Mouse (Mus musculus): ENCODE data around the gene Fam3c. TPM values are rescaled to one million over a fixed set of nuclear protein-coding genes. Genes with fewer than 3 reads are reported as not detected.

Gene Fam3c
- polyA plus RNA-seq, 1 experiment from 2014 or later: 65.0 TPM

- no peaks in the 10 kb centered on the region for H3K9me3 ChIP-seq (replicated peaks; ENCODE audit: low read length)
- H3K36me3 ChIP-seq (ENCODE audit: insufficient read depth, low read length): no peaks in the 10 kb centered on the region
- H3K9ac ChIP-seq (ENCODE audit: low read depth, low read length): no peak overlapping the region
- no peak overlapping the region for H3K4me3 ChIP-seq (replicated peaks; ENCODE audit: low read depth, low read length)
- H3K27me3 ChIP-seq (ENCODE audit: insufficient read depth, low read length): no peaks in the 10 kb centered on the region
- DNase-seq (ENCODE audit: low spot score): no peak
- H3K4me1 ChIP-seq (replicated peaks; ENCODE audit: insufficient read depth, low read length): peaks cover 7% of the 10 kb centered on the region
- H3K27ac ChIP-seq: no peak overlapping the region
- WGBS: 83% methylated on average over 3 of the region's 3 CpGs
- no peak for ATAC-seq (replicated peaks; ENCODE audit: low FRiP score, low read depth)
- H3K4me2 ChIP-seq (ENCODE audit: low read length): no peak overlapping the region
- TF ChIP-seq CTCF (IDR thresholded peaks at IDR 0.05; ENCODE audit: low read depth): no peak
Measured at GRCm38 (mm10) chr6:22343292-22343691, 12.8 kb downstream of the Fam3c start.

GRCm38 (mm10) chr6:22340779-22341178 lies 15.3 kb downstream of the Fam3c start:
- TF ChIP-seq CTCF (IDR thresholded peaks at IDR 0.05; ENCODE audit: low read depth): no peak
- DNase-seq (ENCODE audit: low spot score): no peak
- Histone ChIP-seq H3K9me3 (replicated peaks; ENCODE audit: low read length) (no peaks in the 10 kb centered on the region), H3K4me1 (replicated peaks; ENCODE audit: insufficient read depth, low read length) (no peaks in the 10 kb centered on the region; the same call in 1 of the 2 replicates), H3K4me2 (ENCODE audit: low read length) (no peak overlapping the region), H3K9ac (ENCODE audit: low read depth, low read length) (no peak overlapping the region), H3K27me3 (ENCODE audit: insufficient read depth, low read length) (no peaks in the 10 kb centered on the region), H3K4me3 (replicated peaks; ENCODE audit: low read depth, low read length) (no peak overlapping the region), H3K27ac (no peak overlapping the region), H3K36me3 (ENCODE audit: insufficient read depth, low read length) (no peaks in the 10 kb centered on the region)
- WGBS: 95% methylated on average over 14 of the region's 14 CpGs
- no peak for ATAC-seq (replicated peaks; ENCODE audit: low FRiP score, low read depth)

DNA sequence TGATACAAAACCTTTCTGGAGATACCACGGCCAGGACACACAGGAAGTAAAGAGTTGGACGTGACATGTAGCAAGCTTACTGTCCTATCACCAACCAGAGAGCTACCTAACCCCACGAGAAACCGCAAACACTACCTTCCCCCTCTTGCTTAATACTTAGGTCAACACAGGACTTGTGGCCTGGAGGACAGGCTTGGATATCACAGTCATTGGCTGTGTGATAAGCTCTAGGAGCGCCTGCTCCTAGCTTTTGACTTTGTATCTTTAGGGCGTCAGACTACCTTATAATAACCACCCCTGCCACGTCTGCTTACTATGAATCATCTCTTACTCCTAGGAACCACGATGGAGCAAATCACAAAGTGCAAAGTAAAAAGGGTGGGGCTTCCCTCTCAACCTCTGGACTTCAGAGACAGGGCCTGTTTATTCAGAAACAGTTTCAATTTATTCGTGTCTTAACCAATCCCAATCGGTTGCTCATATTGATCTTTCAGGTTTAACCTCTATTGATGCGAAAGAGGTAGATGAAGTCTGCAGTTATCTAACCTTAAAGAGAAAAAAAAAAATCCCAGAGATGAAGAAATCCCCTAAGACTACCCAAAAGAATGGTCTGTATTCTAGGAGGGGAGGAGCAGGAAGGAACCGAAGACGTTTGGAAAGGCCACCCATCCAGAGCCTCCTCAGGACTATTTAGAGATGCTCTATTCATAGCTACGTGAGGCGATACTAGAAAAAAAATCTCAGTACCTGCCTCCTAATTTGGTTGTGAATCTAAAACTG lies 16.1 kb downstream of the Fam3c start:
- H3K4me1 ChIP-seq (replicated peaks; ENCODE audit: insufficient read depth, low read length): no peaks in the 10 kb centered on the region; the same call in 1 of the 2 replicates
- H3K27ac ChIP-seq: no peak overlapping the region
- no peak for DNase-seq (ENCODE audit: low spot score)
- no peak for ATAC-seq (replicated peaks; ENCODE audit: low FRiP score, low read depth)
- H3K36me3 ChIP-seq (ENCODE audit: insufficient read depth, low read length): 0 out of 2 replicates have a peak, but pooled peaks cover 2% of the 10 kb centered on the region
- 93% methylated on average over 15 of the region's 15 CpGs for WGBS
- no peak overlapping the region for H3K9ac ChIP-seq (ENCODE audit: low read depth, low read length)
- H3K9me3 ChIP-seq (replicated peaks; ENCODE audit: low read length): no peaks in the 10 kb centered on the region
- no peaks in the 10 kb centered on the region for H3K27me3 ChIP-seq (ENCODE audit: insufficient read depth, low read length)
- no peak overlapping the region for H3K4me3 ChIP-seq (replicated peaks; ENCODE audit: low read depth, low read length)
- no peak overlapping the region for H3K4me2 ChIP-seq (ENCODE audit: low read length)
- TF ChIP-seq CTCF (IDR thresholded peaks at IDR 0.05; ENCODE audit: low read depth): no peak

- Histone ChIP-seq H3K27me3 (ENCODE audit: insufficient read depth, low read length) (no peaks in the 10 kb centered on the region), H3K9me3 (replicated peaks; ENCODE audit: low read length) (no peaks in the 10 kb centered on the region), H3K36me3 (ENCODE audit: insufficient read depth, low read length) (0 out of 2 replicates have a peak, but pooled peaks cover 3% of the 10 kb centered on the region), H3K4me1 (replicated peaks; ENCODE audit: insufficient read depth, low read length) (peaks cover 4% of the 10 kb centered on the region; the same call in 1 of the 2 replicates), H3K4me2 (ENCODE audit: low read length) (no peak overlapping the region), H3K9ac (ENCODE audit: low read depth, low read length) (no peak overlapping the region), H3K4me3 (replicated peaks; ENCODE audit: low read depth, low read length) (no peak overlapping the region), H3K27ac (no peak overlapping the region)
- DNase-seq (ENCODE audit: low spot score) (no peak), ATAC-seq (replicated peaks; ENCODE audit: low FRiP score, low read depth) (no peak)
- TF ChIP-seq CTCF (IDR thresholded peaks at IDR 0.05; ENCODE audit: low read depth): no peak
- 93% methylated on average over 2 of the region's 2 CpGs for WGBS
Measured at GRCm38 (mm10) chr6:22332548-22332947, 23.5 kb downstream of the Fam3c start.

DNA sequence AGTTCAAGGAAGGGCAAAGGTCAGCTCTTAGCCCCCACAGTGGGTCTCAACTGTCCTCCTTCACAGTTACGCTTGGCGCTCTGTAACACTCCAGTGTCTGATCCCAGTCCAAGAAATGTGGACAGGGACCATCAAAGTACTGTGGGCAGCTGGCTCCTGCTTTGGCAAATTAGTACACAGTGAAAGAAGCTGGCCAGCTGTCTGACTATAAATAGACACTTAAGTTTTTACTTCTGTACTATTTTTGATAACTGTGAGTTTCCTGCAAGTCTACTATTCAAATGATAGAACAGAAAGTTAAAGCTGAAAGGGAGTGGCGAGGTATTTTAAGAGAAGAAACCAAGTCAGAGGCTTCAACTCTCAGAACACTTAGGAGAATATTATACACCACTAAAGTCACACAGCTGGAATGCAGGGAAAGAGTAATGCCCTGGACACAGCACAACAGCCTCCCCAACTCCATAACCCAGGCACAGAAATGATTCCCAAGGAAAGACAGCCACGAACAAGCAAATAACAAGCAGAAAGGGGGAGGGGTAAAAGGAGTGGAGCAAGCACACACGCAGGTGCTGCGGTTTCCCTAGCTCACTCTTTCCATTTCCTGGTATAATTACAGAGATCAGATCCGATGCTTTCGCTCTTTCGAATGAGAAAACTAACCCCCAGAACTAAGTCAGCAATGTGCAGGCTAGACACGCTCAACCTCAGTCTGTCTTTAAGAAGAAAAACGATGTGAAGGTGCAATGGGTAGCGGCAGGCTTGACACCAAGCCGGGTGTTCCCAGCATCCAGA lies 25.7 kb downstream of the Fam3c start:
- no peak for TF ChIP-seq CTCF (IDR thresholded peaks at IDR 0.05; ENCODE audit: low read depth)
- no peak overlapping the region for H3K4me2 ChIP-seq (ENCODE audit: low read length)
- peaks cover 4% of the 10 kb centered on the region; the same call in 1 of the 2 replicates for H3K4me1 ChIP-seq (replicated peaks; ENCODE audit: insufficient read depth, low read length)
- H3K36me3 ChIP-seq (ENCODE audit: insufficient read depth, low read length): 0 out of 2 replicates have a peak, but pooled peaks cover 3% of the 10 kb centered on the region
- WGBS: 70% methylated on average over 13 of the region's 13 CpGs
- no peak overlapping the region for H3K4me3 ChIP-seq (replicated peaks; ENCODE audit: low read depth, low read length)
- H3K27me3 ChIP-seq (ENCODE audit: insufficient read depth, low read length): no peaks in the 10 kb centered on the region
- H3K9me3 ChIP-seq (replicated peaks; ENCODE audit: low read length): no peaks in the 10 kb centered on the region
- no peak overlapping the region for H3K9ac ChIP-seq (ENCODE audit: low read depth, low read length)
- DNase-seq (ENCODE audit: low spot score) (no peak), ATAC-seq (replicated peaks; ENCODE audit: low FRiP score, low read depth) (no peak)
- no peak overlapping the region for H3K27ac ChIP-seq

DNA sequence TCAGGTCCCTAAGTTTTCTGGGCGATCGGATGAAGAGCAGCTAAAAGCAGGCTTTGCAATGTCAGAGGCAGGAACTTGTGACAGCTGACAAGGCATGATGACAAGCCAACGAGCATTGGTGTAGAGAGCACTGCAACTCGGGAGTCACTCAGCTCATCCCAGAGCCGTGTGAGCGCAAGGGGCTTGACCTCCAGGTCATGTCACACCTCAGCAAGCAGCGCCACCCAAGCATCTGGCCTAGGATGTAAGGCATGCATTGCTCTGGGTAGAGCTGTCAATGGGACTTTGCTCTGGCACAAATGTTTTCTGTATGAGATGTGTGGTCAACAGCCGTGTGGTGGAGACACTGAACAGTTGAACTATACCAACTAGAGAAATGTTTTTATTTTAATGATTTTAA lies 28.1 kb downstream of the Fam3c start:
- Histone ChIP-seq H3K27ac (no peak overlapping the region), H3K36me3 (ENCODE audit: insufficient read depth, low read length) (no peaks in the 10 kb centered on the region), H3K4me1 (replicated peaks; ENCODE audit: insufficient read depth, low read length) (peaks cover 4% of the 10 kb centered on the region; the same call in 1 of the 2 replicates), H3K9ac (ENCODE audit: low read depth, low read length) (no peak overlapping the region), H3K4me3 (replicated peaks; ENCODE audit: low read depth, low read length) (no peak overlapping the region), H3K4me2 (ENCODE audit: low read length) (no peak overlapping the region), H3K27me3 (ENCODE audit: insufficient read depth, low read length) (no peaks in the 10 kb centered on the region), H3K9me3 (replicated peaks; ENCODE audit: low read length) (no peaks in the 10 kb centered on the region)
- no peak for TF ChIP-seq CTCF (IDR thresholded peaks at IDR 0.05; ENCODE audit: low read depth)
- ATAC-seq (replicated peaks; ENCODE audit: low FRiP score, low read depth) (peak; percentile 61), DNase-seq (ENCODE audit: low spot score) (no peak)
- 48% methylated on average over 8 of the region's 8 CpGs for WGBS

All from kidney, postnatal 0 days (tissue).